Mouse (Mus musculus) bone marrow macrophage, adult 2 months (primary cell): ENCODE results near the gene Abcb1a.

ENCODE experiments used
- CTCF ChIP-seq: IDR thresholded peaks from 2 replicates; pipeline ENCODE4 v1.5.1; 2012; ENCODE audit warnings: low read depth, mild to moderate bottlenecking, low read length, moderate library complexity
- POLR2A ChIP-seq: IDR thresholded peaks from 2 replicates; pipeline ENCODE4 v1.6.1; 2012; ENCODE audit warnings: mild to moderate bottlenecking, low read depth, low read length, borderline replicate concordance

DNA sequence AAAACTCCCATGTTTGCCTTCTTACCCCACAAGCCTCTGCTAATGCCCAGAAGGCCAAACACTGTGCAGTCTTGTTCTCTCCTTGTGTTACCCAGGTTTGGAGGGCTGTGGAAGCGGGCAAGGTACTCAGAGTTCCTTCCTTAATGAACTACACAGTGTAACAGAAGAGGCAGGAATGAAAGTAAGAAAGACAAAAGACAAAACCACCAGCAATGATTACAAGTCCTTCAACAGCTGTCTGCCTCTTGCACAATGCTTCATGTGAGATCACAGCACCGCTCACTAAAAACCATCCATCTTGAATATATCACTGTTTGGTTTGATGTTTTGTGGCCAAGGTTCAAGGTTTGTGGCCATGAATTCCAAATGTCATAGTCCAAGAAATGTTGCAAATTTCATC is 118.4 kb downstream of the Abcb1a start:
- TF ChIP-seq CTCF (no peak), POLR2A (no peak)
